Mouse (Mus musculus) CH12.LX (cell line): Measurements from ENCODE around the gene Gm6096. TPM values are rescaled to one million over a fixed set of nuclear protein-coding genes. Genes with fewer than 3 reads are reported as not detected.

Experiments
- DNase-seq: peaks from one replicate; pipeline ENCODE4 v3.0.0-alpha.2; 2013; ENCODE audit errors: extremely low read depth
- H3K27ac ChIP-seq: 2 replicates; pipeline ENCODE4 v1.5.1; 2012; ENCODE audit warnings: low read depth, mild to moderate bottlenecking, control low read depth, moderate library complexity; ENCODE audit not compliant: insufficient read depth
- H3K27me3 ChIP-seq: replicated peaks from 2 replicates; pipeline ENCODE3; 2012; ENCODE audit warnings: inconsistent platforms
- H3K36me3 ChIP-seq, 2 experiments: replicated peaks in 1 of 2; 2 replicates each; pipeline versions ENCODE3 to v1.6.1; 2012; ENCODE audit warnings: inconsistent platforms in 1 of 2, low read length in 1 of 2, mild to moderate bottlenecking in 1 of 2, mixed read lengths in 1 of 2, moderate library complexity in 1 of 2; ENCODE audit not compliant: control insufficient read depth in 1 of 2, insufficient read depth in 1 of 2
- H3K4me1 ChIP-seq, 2 experiments: 2 replicates each; pipeline ENCODE4 v1.6.1; 2012; ENCODE audit warnings: inconsistent platforms in 1 of 2, moderate library complexity in 1 of 2; ENCODE audit not compliant: insufficient read depth in 2 of 2, control insufficient read depth in 1 of 2
- H3K4me2 ChIP-seq: 2 replicates; pipeline ENCODE4 v1.6.1; 2012; ENCODE audit warnings: low read depth, mild to moderate bottlenecking, control low read depth; ENCODE audit not compliant: poor library complexity, insufficient read depth, severe bottlenecking
- H3K4me3 ChIP-seq, 3 experiments: fragments of 150-350 bp in 1 of 3; sonication (generic) in 1 of 3; replicated peaks in 1 of 3; 2 replicates each; pipeline versions ENCODE3 to v1.5.1; 2011 to 2012; ENCODE audit warnings: low read depth in 2 of 3, low read length in 2 of 3, mild to moderate bottlenecking in 2 of 3, moderate library complexity in 2 of 3, control low read depth in 1 of 3, improper control_type of control experiment in 1 of 3, inconsistent platforms in 1 of 3, mixed read lengths in 1 of 3; ENCODE audit not compliant: poor library complexity in 1 of 3
- H3K79me2 ChIP-seq: replicated peaks from 2 replicates; pipeline ENCODE4 v1.6.1; 2012; ENCODE audit warnings: mild to moderate bottlenecking, moderate library complexity; ENCODE audit not compliant: control insufficient read depth, poor library complexity, insufficient read depth, severe bottlenecking; ENCODE audit errors: extremely low read depth
- H3K9ac ChIP-seq: 2 replicates; pipeline ENCODE4 v1.6.1; 2012; ENCODE audit warnings: low read depth, mild to moderate bottlenecking, control low read depth, moderate library complexity; ENCODE audit not compliant: insufficient read depth
- H3K9me3 ChIP-seq: replicated peaks from 2 replicates; pipeline ENCODE3; 2012; ENCODE audit warnings: low read length, inconsistent platforms, mixed read lengths
- BHLHE40 ChIP-seq: IDR thresholded peaks from 2 replicates; pipeline ENCODE4 v1.6.1; 2011; ENCODE audit warnings: mild to moderate bottlenecking, low read depth, low read length, improper control_type of control experiment
- CHD1 ChIP-seq: IDR thresholded peaks from 2 replicates; pipeline ENCODE4 v1.6.1; 2012; ENCODE audit warnings: low read depth, low read length, improper control_type of control experiment, inconsistent platforms
- E2F4 ChIP-seq: IDR thresholded peaks from 2 replicates; pipeline ENCODE4 v1.6.1; 2011; ENCODE audit warnings: low read depth, low read length, improper control_type of control experiment; ENCODE audit not compliant: insufficient replicate concordance
- ELF1 ChIP-seq: IDR thresholded peaks from 2 replicates; pipeline ENCODE4 v1.6.1; 2014; ENCODE audit warnings: low read depth, mild to moderate bottlenecking, inconsistent platforms, low read length, improper control_type of control experiment
- ETS1 ChIP-seq: conservative IDR thresholded peaks from 2 replicates; pipeline ENCODE4 v1.6.1; 2012; ENCODE audit warnings: low read depth, mild to moderate bottlenecking, inconsistent platforms, low read length, improper control_type of control experiment, moderate library complexity
- GABPA ChIP-seq: IDR thresholded peaks from 2 replicates; pipeline ENCODE4 v1.6.1; 2012; ENCODE audit warnings: low read depth, low read length, improper control_type of control experiment, inconsistent platforms; ENCODE audit not compliant: insufficient replicate concordance
- HCFC1 ChIP-seq: IDR thresholded peaks from 2 replicates; pipeline ENCODE4 v1.6.1; 2012; ENCODE audit warnings: low read depth, mild to moderate bottlenecking, inconsistent platforms, low read length, improper control_type of control experiment
- IRF4 ChIP-seq: IDR thresholded peaks from 2 replicates; pipeline ENCODE4 v1.6.1; 2014; ENCODE audit warnings: low read depth, mild to moderate bottlenecking, inconsistent platforms, low read length, improper control_type of control experiment
- JUN ChIP-seq: IDR thresholded peaks from 2 replicates; pipeline ENCODE4 v1.6.1; 2011; ENCODE audit warnings: low read depth, mild to moderate bottlenecking, low read length, improper control_type of control experiment, moderate library complexity; ENCODE audit not compliant: insufficient read depth
- JUND ChIP-seq: conservative IDR thresholded peaks from 2 replicates; pipeline ENCODE4 v1.6.1; 2011; ENCODE audit warnings: low read depth, low read length, improper control_type of control experiment
- KAT2A ChIP-seq: IDR thresholded peaks from 2 replicates; pipeline ENCODE4 v1.6.1; 2012; ENCODE audit warnings: low read length, improper control_type of control experiment, inconsistent platforms; ENCODE audit not compliant: insufficient replicate concordance
- MAFK ChIP-seq: IDR thresholded peaks from 2 replicates; pipeline ENCODE4 v1.6.1; 2011; ENCODE audit warnings: low read length, improper control_type of control experiment; ENCODE audit not compliant: insufficient replicate concordance
- MAX ChIP-seq: IDR thresholded peaks from 2 replicates; pipeline ENCODE4 v1.6.1; 2011; ENCODE audit warnings: low read length, improper control_type of control experiment
- MAZ ChIP-seq: IDR thresholded peaks from 2 replicates; pipeline ENCODE4 v1.6.1; 2012; ENCODE audit warnings: low read depth, mild to moderate bottlenecking, inconsistent platforms, low read length, improper control_type of control experiment, moderate library complexity
- MEF2A ChIP-seq: IDR thresholded peaks from 2 replicates; pipeline ENCODE4 v1.6.1; 2014; ENCODE audit warnings: low read depth, mild to moderate bottlenecking, inconsistent platforms, low read length, improper control_type of control experiment, borderline replicate concordance
- MXI1 ChIP-seq: IDR thresholded peaks from 2 replicates; pipeline ENCODE4 v1.6.1; 2011; ENCODE audit warnings: mild to moderate bottlenecking, low read depth, low read length, improper control_type of control experiment
- MYC ChIP-seq: IDR thresholded peaks from 2 replicates; pipeline ENCODE4 v1.6.1; 2011; ENCODE audit warnings: low read depth, mild to moderate bottlenecking, improper control_type of control experiment, low read length
- NELFE ChIP-seq: IDR thresholded peaks from 2 replicates; pipeline ENCODE4 v1.6.1; 2011; ENCODE audit warnings: low read depth, low read length, improper control_type of control experiment
- PAX5 ChIP-seq: IDR thresholded peaks from 2 replicates; pipeline ENCODE4 v1.6.1; 2012; ENCODE audit warnings: low read length, inconsistent platforms, mixed read lengths
- POLR2A ChIP-seq: IDR thresholded peaks from 2 replicates; pipeline ENCODE4 v1.6.1; 2011; ENCODE audit warnings: low read depth, mild to moderate bottlenecking, improper control_type of control experiment, low read length
- RAD21 ChIP-seq: IDR thresholded peaks from 2 replicates; pipeline ENCODE4 v1.6.1; 2011; ENCODE audit warnings: low read depth, mild to moderate bottlenecking, low read length, improper control_type of control experiment, moderate library complexity
- RCOR1 ChIP-seq: conservative IDR thresholded peaks from 2 replicates; pipeline ENCODE4 v1.6.1; 2012; ENCODE audit warnings: low read depth, mild to moderate bottlenecking, inconsistent platforms, low read length, improper control_type of control experiment
- SIN3A ChIP-seq: IDR thresholded peaks from 2 replicates; pipeline ENCODE4 v1.6.1; 2012; ENCODE audit warnings: low read length, improper control_type of control experiment, inconsistent platforms
- SMC3 ChIP-seq: IDR thresholded peaks from 2 replicates; pipeline ENCODE4 v1.6.1; 2011; ENCODE audit warnings: low read depth, low read length, improper control_type of control experiment
- TBP ChIP-seq: conservative IDR thresholded peaks from 2 replicates; pipeline ENCODE4 v1.6.1; 2011; ENCODE audit warnings: low read depth, low read length, improper control_type of control experiment
- TCF12 ChIP-seq: IDR thresholded peaks from 2 replicates; pipeline ENCODE4 v1.6.1; 2014; ENCODE audit warnings: low read depth, mild to moderate bottlenecking, inconsistent platforms, low read length, improper control_type of control experiment
- UBTF ChIP-seq: IDR thresholded peaks from 2 replicates; pipeline ENCODE4 v1.6.1; 2012; ENCODE audit warnings: low read depth, mild to moderate bottlenecking, inconsistent platforms, low read length, improper control_type of control experiment, moderate library complexity
- USF1 ChIP-seq: IDR thresholded peaks from 2 replicates; pipeline ENCODE4 v1.6.1; 2014; ENCODE audit warnings: low read depth, mild to moderate bottlenecking, inconsistent platforms, low read length, improper control_type of control experiment
- USF2 ChIP-seq: conservative IDR thresholded peaks from 2 replicates; pipeline ENCODE4 v1.6.1; 2011; ENCODE audit warnings: low read depth, low read length, improper control_type of control experiment
- ZC3H11A ChIP-seq: IDR thresholded peaks from 2 replicates; pipeline ENCODE4 v1.6.1; 2012; ENCODE audit warnings: low read depth, mild to moderate bottlenecking, inconsistent platforms, low read length, improper control_type of control experiment
- ZKSCAN1 ChIP-seq: IDR thresholded peaks from 2 replicates; pipeline ENCODE4 v1.6.1; 2012; ENCODE audit warnings: low read depth, inconsistent platforms, low read length, improper control_type of control experiment, borderline replicate concordance
- ZMIZ1 ChIP-seq: IDR thresholded peaks from 2 replicates; pipeline ENCODE4 v1.6.1; 2012; ENCODE audit warnings: low read depth, mild to moderate bottlenecking, inconsistent platforms, low read length, improper control_type of control experiment
- dilution Hi-C: fragments of 300-500 bp; cut with MboI; formaldehyde crosslinking; loops from 2 replicates; pipeline ENCODE4 v1.14.3; 2020; ENCODE audit warnings: low sequenced_read_pairs; ENCODE audit not compliant: extremely low pct_unique_long_range_greater_than_20kb, extremely low pct_ligation_motif_present
- in situ Hi-C: fragments of 300-500 bp; cut with MboI; formaldehyde crosslinking; loops from 3 replicates; pipeline ENCODE4 v1.14.3; 2019; ENCODE audit warnings: low sequenced_read_pairs, low pct_ligation_motif_present, low pct_unique_long_range_greater_than_20kb, mixed read lengths
- polyA plus RNA-seq: library from polyadenylated mRNA; unstranded; fragments of >175 nt; gene quantifications from 2 replicates; pipeline ENCODE4 v1.2.1, GENCODE M21; 2012; ENCODE audit warnings: low read depth; ENCODE audit not compliant: insufficient read length
- total RNA-seq, 2 experiments: library from RNA; depleted of rRNA; stranded (reverse); fragments of 300-350 nt in 1 of 2; fragments of >200 nt in 1 of 2; gene quantifications; 2 replicates each; pipeline ENCODE4 v1.2.3; 2012 to 2014

Gm6096 gene
- total and polyA plus RNA-seq, 3 experiments: not detected

DNA sequence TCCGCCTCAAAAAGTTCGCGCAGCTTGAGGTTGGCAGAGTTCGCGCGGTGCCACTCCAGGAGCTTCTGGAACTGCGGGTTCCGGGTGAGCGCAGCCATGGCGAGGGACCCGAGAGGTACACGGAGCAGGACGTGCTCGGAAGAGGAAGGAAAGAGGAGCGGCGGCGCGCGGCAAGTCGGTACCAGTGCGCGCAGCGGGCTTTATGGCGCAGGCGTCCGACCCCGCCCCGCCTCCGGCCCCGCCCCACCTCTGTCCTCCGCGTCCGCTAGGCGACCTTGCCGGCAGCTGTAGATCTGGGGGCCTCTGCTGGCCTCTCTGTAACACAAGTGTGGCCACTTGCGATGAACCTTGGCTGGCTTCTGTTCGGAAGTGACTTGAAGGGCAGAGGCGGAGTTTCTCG lies 20.7 kb upstream of the Gm6096 start, which contains the start of gene Gpi1 (continued):
- TF ChIP-seq NELFE (peak; percentile 90), JUN (no peak), ZKSCAN1 (no peak), ETS1 (0 out of 2 replicates have a peak, but pooled peaks have one; percentile 20), USF2 (no peak), MAZ (0 out of 2 replicates have a peak, but pooled peaks have one; percentile 61), GABPA (no peak), JUND (no peak), SMC3 (peak; percentile 28; the same call in 1 of the 2 replicates), KAT2A (no peak), BHLHE40 (peak; percentile 37), IRF4 (peak; percentile 34; the same call in 1 of the 2 replicates), MYC (peak; percentile 25; the same call in 1 of the 2 replicates), POLR2A (peak; percentile 97), UBTF (no peak), ELF1 (peak; percentile 77), RCOR1 (no peak), ZMIZ1 (peak; percentile 86), ZC3H11A (no peak), TCF12 (peak; percentile 67)

DNA sequence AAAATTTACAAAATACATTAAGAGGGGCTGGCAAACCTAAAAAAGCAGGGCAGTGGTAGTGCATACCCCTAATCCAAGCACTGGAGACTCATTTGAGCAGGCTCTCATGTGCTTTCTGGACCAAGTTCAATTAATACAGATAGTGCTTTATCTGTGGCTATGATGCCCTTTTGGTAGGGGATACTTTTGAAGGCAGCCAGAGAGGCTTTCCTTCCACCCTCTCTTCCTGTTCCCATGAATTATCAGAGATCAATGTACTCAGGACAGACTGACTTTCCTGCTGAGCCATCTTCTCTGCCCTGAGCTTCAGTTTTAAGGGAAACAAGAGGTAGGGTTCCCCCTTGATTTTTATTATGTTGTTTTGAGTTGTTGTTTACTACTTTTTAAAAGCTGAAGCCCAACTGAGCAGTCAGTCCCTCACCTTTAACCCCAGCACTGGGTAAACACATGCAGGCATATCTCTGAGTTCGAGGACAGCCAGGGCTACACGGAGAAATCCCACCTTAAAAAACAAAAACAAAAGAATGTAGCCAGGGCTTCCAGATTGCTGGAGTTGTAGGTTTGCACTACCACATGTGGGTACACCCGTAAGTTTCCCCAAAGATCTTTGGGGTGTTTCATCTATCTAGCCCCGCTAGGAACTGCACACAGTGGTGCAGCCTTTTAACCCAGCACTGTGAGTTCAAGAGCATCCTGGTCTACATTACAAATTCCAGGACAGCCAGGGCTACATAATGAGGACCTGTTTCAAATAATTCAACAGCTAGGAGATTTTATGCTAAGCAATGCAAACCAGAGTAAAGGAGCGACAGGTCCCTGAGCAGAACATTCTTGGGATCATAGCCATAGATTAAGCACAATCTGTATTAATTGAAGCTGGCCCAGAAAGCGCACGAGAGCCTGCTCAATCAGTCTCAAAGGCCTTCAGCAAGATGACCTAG lies 17.8 kb upstream of the Gm6096 start:
- peak overlapping the region; percentile 93 for H3K9ac ChIP-seq

More for the DNA sequence above, 17.8 kb upstream of the Gm6096 start:
- dilution Hi-C loops (no loop called here), in situ Hi-C loops (loop anchor here (5.0 kb wide), 1 partner anchor 66 kb away; the partner anchor contains the start of gene Uba2)
- peaks cover 3 to 43% of the 10 kb centered on the region in 2 experiments for H3K4me1 ChIP-seq
- H3K36me3 ChIP-seq: peaks cover 8 to 27% of the 10 kb centered on the region in 2 experiments
- peaks cover 19% of the 10 kb centered on the region for H3K79me2 ChIP-seq
- no peaks in the 10 kb centered on the region for H3K27me3 ChIP-seq
- H3K27ac ChIP-seq: peak overlapping the region; percentile 86
- peak overlapping the region; percentile 55 to 78 (median 75) for H3K4me3 ChIP-seq
- no peak for TF ChIP-seq ZC3H11A
- TF ChIP-seq SIN3A: 0 out of 2 replicates have a peak, but pooled peaks have one; percentile 39
- TF ChIP-seq MAZ: 0 out of 2 replicates have a peak, but pooled peaks have one; percentile 51
- no peak for TF ChIP-seq ZMIZ1
- TF ChIP-seq NELFE: no peak
- TF ChIP-seq MAX: 0 out of 2 replicates have a peak, but pooled peaks have one; percentile 34
- no peak for TF ChIP-seq TBP
- no peak for TF ChIP-seq HCFC1
- no peak for TF ChIP-seq E2F4
- TF ChIP-seq MEF2A: peak; percentile 21; the same call in 1 of the 2 replicates
- TF ChIP-seq GABPA: no peak
- no peak for TF ChIP-seq PAX5
- peak; percentile 58; the same call in 1 of the 2 replicates for TF ChIP-seq CHD1
- no peak for TF ChIP-seq JUN
- TF ChIP-seq MAFK: no peak
- TF ChIP-seq UBTF: 0 out of 2 replicates have a peak, but pooled peaks have one; percentile 58
- TF ChIP-seq ELF1: no peak
- no peak for TF ChIP-seq RAD21
- TF ChIP-seq JUND: no peak
- TF ChIP-seq USF1: no peak
- peak; percentile 23; the same call in 1 of the 2 replicates for TF ChIP-seq MXI1
- DNase-seq: peak; percentile 27
- peak overlapping the region; percentile 96 for H3K4me2 ChIP-seq
- no peaks in the 10 kb centered on the region for H3K9me3 ChIP-seq
